23 mouse cellular contexts compared by ENCODE assay signal in the genomic region with DNA sequence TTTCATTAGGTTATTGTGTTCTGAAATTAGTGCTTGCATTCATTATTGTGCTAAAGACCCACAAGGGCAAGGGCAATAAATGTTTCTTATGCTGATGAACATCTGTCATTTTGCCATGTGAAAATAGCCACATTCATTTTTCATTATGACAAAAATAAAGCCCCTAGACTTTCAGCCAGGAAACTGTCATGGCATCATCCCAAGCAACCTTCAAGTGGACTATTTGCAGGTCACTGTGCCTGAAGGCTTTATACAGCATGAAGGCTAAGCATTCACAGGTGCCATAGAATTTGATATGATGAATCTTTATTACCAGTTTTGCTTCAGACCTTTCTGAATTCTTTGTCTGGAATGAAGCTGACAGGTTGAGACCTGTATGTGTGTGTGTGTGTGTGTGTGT.
"Had no signal": no experiment of that assay in that cellular context is flagged by ENCODE, and none has a peak within 500 bp of the region (broad histone marks: within the 10 kb centered on the region; RNA-seq: fewer than 3 reads in every experiment).

No protein-coding gene starts in this region.

- H3K36me3 ChIP-seq: heart, embryonic 10.5 days; heart, embryonic 12.5 days; hindbrain, embryonic 13.5 days; intestine, embryonic 15.5 days; limb, embryonic 13.5 days; limb, embryonic 15.5 days; liver, embryonic 12.5 days had no signal

- ATAC-seq: inflammation-experienced regulatory T-cells, adult 6 months; intestine, embryonic 15.5 days; intestine, postnatal 0 days; liver, embryonic 12.5 days had no signal

- H3K4me1 ChIP-seq: heart, embryonic 10.5 days; heart, embryonic 12.5 days; hindbrain, embryonic 13.5 days; intestine, embryonic 15.5 days; limb, embryonic 13.5 days; limb, embryonic 15.5 days; liver, embryonic 12.5 days had no signal

- DNase-seq: gastrocnemius, adult 2 months; gastrocnemius, postnatal 10 days; gastrocnemius, postnatal 25 days; heart, adult 18-20 months; heart, postnatal 10 days; heart, postnatal 4 days; kidney, adult 18-20 months; kidney, adult 8-10 months; kidney, postnatal 10 days; kidney, postnatal 25 days; layer of hippocampus, adult 9-11 months; layer of hippocampus, postnatal 36 days; left cerebral cortex, postnatal 4 days had no signal

- H3K9me3 ChIP-seq: heart, embryonic 10.5 days; heart, embryonic 12.5 days; hindbrain, embryonic 13.5 days; intestine, embryonic 15.5 days; limb, embryonic 13.5 days; limb, embryonic 15.5 days; liver, embryonic 12.5 days had no signal

- H3K9ac ChIP-seq: heart, embryonic 12.5 days; hindbrain, embryonic 13.5 days; intestine, embryonic 15.5 days; limb, embryonic 13.5 days; limb, embryonic 15.5 days; liver, embryonic 12.5 days; liver, embryonic 14.5 days had no signal

- H3K4me2 ChIP-seq: heart, embryonic 12.5 days; hindbrain, embryonic 13.5 days; intestine, embryonic 15.5 days; limb, embryonic 13.5 days; limb, embryonic 15.5 days; liver, embryonic 12.5 days had no signal

- H3K4me3 ChIP-seq: gastrocnemius, adult 2 months; heart, embryonic 10.5 days; heart, embryonic 12.5 days; hindbrain, embryonic 13.5 days; intestine, embryonic 15.5 days; limb, embryonic 13.5 days; limb, embryonic 15.5 days; liver, embryonic 12.5 days had no signal

- H3K27ac ChIP-seq: gastrocnemius, adult 2 months; heart, embryonic 10.5 days; hindbrain, embryonic 13.5 days; intestine, embryonic 15.5 days; limb, embryonic 13.5 days; limb, embryonic 15.5 days; liver, embryonic 12.5 days; liver, embryonic 14.5 days had no signal

- H3K27me3 ChIP-seq: heart, embryonic 12.5 days; hindbrain, embryonic 13.5 days; intestine, embryonic 15.5 days; limb, embryonic 13.5 days; limb, embryonic 15.5 days; liver, embryonic 12.5 days had no signal
